8 mouse cellular contexts compared by ENCODE assay signal in the genomic region with DNA sequence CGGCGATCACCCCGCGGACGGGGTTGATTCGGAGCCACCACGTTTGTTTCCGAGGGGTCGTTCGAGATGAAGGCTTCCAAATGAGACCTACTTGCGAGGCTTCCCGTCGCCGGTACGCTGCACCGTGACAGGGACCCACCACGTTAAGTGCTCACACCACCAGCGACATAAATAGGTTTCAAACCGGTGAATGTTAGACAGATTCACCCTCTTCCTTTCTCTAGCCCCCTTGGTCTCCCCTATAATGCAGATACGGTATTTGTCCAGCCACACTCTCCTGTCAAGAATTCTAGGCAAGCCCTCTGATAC. TPM values are rescaled to one million over a fixed set of nuclear protein-coding genes. Genes with fewer than 3 reads are reported as not detected.
DNase-seq lines count a peak whose midpoint lies in the region; ATAC-seq and TF ChIP-seq lines count a peak whose summit lies in the region.

No protein-coding gene starts in this region.

- no peaks in the 10 kb centered on the region for H3K27me3 ChIP-seq in heart, embryonic 16.5 days (ENCODE audit: control insufficient read depth, insufficient read depth, low read length)
- H3K27me3 ChIP-seq in G1E (ENCODE audit: insufficient read depth, low read length), result no peaks in the 10 kb centered on the region
- H3K27me3 ChIP-seq in hindbrain, embryonic 11.5 days (ENCODE audit: control insufficient read depth, insufficient read depth, low read length), result no peaks in the 10 kb centered on the region
- no peaks in the 10 kb centered on the region for H3K27me3 ChIP-seq in midbrain, embryonic 11.5 days (ENCODE audit: control insufficient read depth, insufficient read depth, low read length)

- peaks cover 35% of the 10 kb centered on the region for H3K4me1 ChIP-seq in heart, embryonic 16.5 days (ENCODE audit: control insufficient read depth, insufficient read depth, low read length)
- H3K4me1 ChIP-seq in G1E (ENCODE audit: insufficient read depth, low read depth, low read length), result peaks cover 51% of the 10 kb centered on the region
- H3K4me1 ChIP-seq in hindbrain, embryonic 11.5 days (replicated peaks; ENCODE audit: control insufficient read depth, insufficient read depth, low read length), result peaks cover 4% of the 10 kb centered on the region
- H3K4me1 ChIP-seq in midbrain, embryonic 11.5 days (ENCODE audit: control insufficient read depth, insufficient read depth, low read length), result peaks cover 21% of the 10 kb centered on the region

- H3K36me3 ChIP-seq in heart, embryonic 16.5 days (ENCODE audit: control insufficient read depth, insufficient read depth), result no peaks in the 10 kb centered on the region
- peaks cover 24% of the 10 kb centered on the region for H3K36me3 ChIP-seq in G1E (replicated peaks)
- no peaks in the 10 kb centered on the region for H3K36me3 ChIP-seq in hindbrain, embryonic 11.5 days (ENCODE audit: control insufficient read depth, insufficient read depth, low read length)
- no peaks in the 10 kb centered on the region for H3K36me3 ChIP-seq in midbrain, embryonic 11.5 days (ENCODE audit: control insufficient read depth, insufficient read depth, low read length)

- TF ChIP-seq CTCF in G1E (IDR thresholded peaks at IDR 0.05; ENCODE audit: low read depth, low read length), result no peak

- peak overlapping the region; percentile 100 for H3K27ac ChIP-seq in heart, embryonic 16.5 days (ENCODE audit: low read length)
- peak overlapping the region; percentile 99 for H3K27ac ChIP-seq in hindbrain, embryonic 11.5 days (ENCODE audit: low read depth, low read length)
- H3K27ac ChIP-seq in midbrain, embryonic 11.5 days (ENCODE audit: low read depth, low read length), result peak overlapping the region; percentile 99

- intact Hi-C loops in heart, postnatal 36 days (cut with DNase I), result no loop called here

- H3K4me2 ChIP-seq in heart, embryonic 16.5 days (ENCODE audit: low read depth, low read length), result peak overlapping the region; percentile 69
- peak overlapping the region; percentile 65 for H3K4me2 ChIP-seq in hindbrain, embryonic 11.5 days (replicated peaks; ENCODE audit: low read depth, low read length)
- peak overlapping the region; percentile 71 for H3K4me2 ChIP-seq in midbrain, embryonic 11.5 days

- peak; percentile 4; the same call in 1 of the 2 replicates for ATAC-seq in heart, embryonic 16.5 days (replicated peaks; ENCODE audit: extremely low read depth, insufficient read depth, low FRiP score)
- no peak for ATAC-seq in G1E (ENCODE audit: extremely low read depth, insufficient number of reproducible peaks, low FRiP score, poor library complexity, severe bottlenecking)
- ATAC-seq in hindbrain, embryonic 11.5 days (ENCODE audit: low FRiP score), result peak; percentile 33
- ATAC-seq in midbrain, embryonic 11.5 days (ENCODE audit: low FRiP score), result no peak

- WGBS in heart, embryonic 16.5 days, result 0% methylated on average over 20 of the region's 20 CpGs
- 1% methylated on average over 20 of the region's 20 CpGs for WGBS in hindbrain, embryonic 11.5 days
- 2% methylated on average over 20 of the region's 20 CpGs for WGBS in midbrain, embryonic 11.5 days

- peak overlapping the region; percentile 96 for H3K9ac ChIP-seq in heart, embryonic 16.5 days (ENCODE audit: low read length)
- H3K9ac ChIP-seq in hindbrain, embryonic 11.5 days (ENCODE audit: low read depth, low read length), result peak overlapping the region; percentile 99
- H3K9ac ChIP-seq in midbrain, embryonic 11.5 days (ENCODE audit: low read length), result peak overlapping the region; percentile 99

- no peaks in the 10 kb centered on the region for H3K9me3 ChIP-seq in heart, embryonic 16.5 days (replicated peaks; ENCODE audit: control insufficient read depth, low read length)
- H3K9me3 ChIP-seq in G1E (replicated peaks), result no peaks in the 10 kb centered on the region
- no peaks in the 10 kb centered on the region for H3K9me3 ChIP-seq in hindbrain, embryonic 11.5 days (ENCODE audit: control insufficient read depth, low read length)
- no peaks in the 10 kb centered on the region for H3K9me3 ChIP-seq in midbrain, embryonic 11.5 days (ENCODE audit: control insufficient read depth, low read length)

- peak overlapping the region; percentile 96 for H3K4me3 ChIP-seq in heart, embryonic 16.5 days (ENCODE audit: low read length)
- peak overlapping the region; percentile 86 for H3K4me3 ChIP-seq in G1E (ENCODE audit: low read depth, low read length)
- H3K4me3 ChIP-seq in hindbrain, embryonic 11.5 days (ENCODE audit: low read depth, low read length), result peak overlapping the region; percentile 98
- H3K4me3 ChIP-seq in midbrain, embryonic 11.5 days (ENCODE audit: low read depth, low read length), result peak overlapping the region; percentile 96

- DNase-seq in heart, postnatal 36 days, result no peak
- no peak for DNase-seq in G1E (ENCODE audit: low spot score)
- no peak for DNase-seq in hindbrain, embryonic 11.5 days (ENCODE audit: low spot score)
- peak; percentile 98 for DNase-seq in midbrain, embryonic 11.5 days (ENCODE audit: low spot score, missing footprints)
- DNase-seq in adrenal gland, postnatal 36 days, result no peak
- DNase-seq in kidney, adult 18-20 months, result no peak
- DNase-seq in left cerebral cortex, adult 8-10 months (ENCODE audit: low spot score in 2 of 2), result no peak

RNA-seq across cellular contexts. Expression of gene Dek, which starts 0.5 kb away (rescaled TPM):
- polyA plus RNA-seq in heart, embryonic 16.5 days (2015; fragmentation: Nextera tagmentation; extraction: Ambion mirVana), result 129 and 131 TPM in 2 replicates
- 10 to 100 TPM; 32.4 to 38.7 TPM for total RNA-seq in heart, postnatal 36 days (2021)
- 382 and 385 TPM in 2 replicates for total RNA-seq in G1E (2014; fragmentation: Nextera tagmentation)
- 390 and 495 TPM in 2 replicates for total RNA-seq in G1E (2017)
- 968 and 1,197 TPM in 2 replicates for polyA plus RNA-seq in G1E (2012)
- polyA plus RNA-seq in hindbrain, embryonic 11.5 days (2014; fragmentation: Nextera tagmentation; extraction: Ambion mirVana), result 312 and 335 TPM in 2 replicates
- polyA plus RNA-seq in midbrain, embryonic 11.5 days (2014; fragmentation: Nextera tagmentation; extraction: Ambion mirVana), result 378 and 409 TPM in 2 replicates
- total RNA-seq in adrenal gland, postnatal 36 days (2021), result 10 to 100 TPM; 62.7 to 71.1 TPM
- 10 to 100 TPM; 53.1 to 58.2 (median 56.6) TPM for total RNA-seq in left cerebral cortex, adult 8-10 months (2022)

RNA-seq across cellular contexts. Expression of gene Rnf144b, which starts 15.9 kb away (rescaled TPM):
- polyA plus RNA-seq in heart, embryonic 16.5 days (2015; fragmentation: Nextera tagmentation; extraction: Ambion mirVana), result 1.5 and 1.6 TPM in 2 replicates
- 10 to 100 TPM; 15.2 to 34.7 TPM for total RNA-seq in heart, postnatal 36 days (2021)
- 7.8 and 8.5 TPM in 2 replicates for total RNA-seq in G1E (2014; fragmentation: Nextera tagmentation)
- 4.2 and 4.6 TPM in 2 replicates for total RNA-seq in G1E (2017)
- polyA plus RNA-seq in G1E (2012), result 0.54 and 1.1 TPM in 2 replicates
- 1.2 and 1.9 TPM in 2 replicates for polyA plus RNA-seq in hindbrain, embryonic 11.5 days (2014; fragmentation: Nextera tagmentation; extraction: Ambion mirVana)
- 0.92 and 1.1 TPM in 2 replicates for polyA plus RNA-seq in midbrain, embryonic 11.5 days (2014; fragmentation: Nextera tagmentation; extraction: Ambion mirVana)
- 1 to 10 TPM; 4.2 to 5.2 TPM for total RNA-seq in adrenal gland, postnatal 36 days (2021)
- 10 to 100 TPM; 23.9 to 28.6 (median 26.7) TPM for total RNA-seq in left cerebral cortex, adult 8-10 months (2022)

Comparison
In these comparisons a context has a peak if more than half of its experiments do, and no peak if none do; other contexts are left out.
1. ATAC-seq: peak in heart, embryonic 16.5 days (single experiment) and hindbrain, embryonic 11.5 days (single experiment); none in G1E (single experiment) and midbrain, embryonic 11.5 days (single experiment).
2. RNA of gene Dek, which starts 0.5 kb away (total RNA-seq): 382 to 495 TPM in G1E; 62.7 to 71.1 TPM in adrenal gland, postnatal 36 days, 53.1 to 58.2 TPM in left cerebral cortex, adult 8-10 months and 32.4 to 38.7 TPM in heart, postnatal 36 days; every median in the first group is over 4 times any median in the second.
3. Peak in every context shown above with its lines, with median percentiles within 50 percentile points of each other: H3K27ac ChIP-seq, H3K4me2 ChIP-seq, H3K4me3 ChIP-seq and H3K9ac ChIP-seq.